Mouse (Mus musculus) layer of hippocampus, adult 8-10 months (tissue): ENCODE measurements at regions not wholly inside any gene's neighbourhood (a gene's known extent, or its start where the extent isn't known, plus 50 kb on each side); places are given as distances from the start of the nearest gene placed in this dataset.

Source experiments
- DNase-seq, 2 experiments: peaks; one replicate each; pipeline ENCODE4 v3.0.0; 2022; ENCODE audit warnings: low spot score in 2 of 2

GRCm38 (mm10) chr11:31531416-31531815, 140.3 kb downstream of the Bod1 start:
- no peak for DNase-seq

GRCm38 (mm10) chr11:31530851-31531250, 140.8 kb downstream of the Bod1 start:
- no peak for DNase-seq

GRCm38 (mm10) chr11:31529686-31530085, 142.0 kb downstream of the Bod1 start:
- no peak for DNase-seq

- DNase-seq, result no peak
Measured at GRCm38 (mm10) chr11:31524708-31525107, 147.0 kb downstream of the Bod1 start.

GRCm38 (mm10) chr11:31524065-31524618, 147.5 kb downstream of the Bod1 start:
- no peak for DNase-seq

- DNase-seq, result no peak
Measured at GRCm38 (mm10) chr11:31522127-31522526, 149.6 kb downstream of the Bod1 start.

GRCm38 (mm10) chr11:31520909-31521308, 150.8 kb downstream of the Bod1 start:
- DNase-seq, result no peak

GRCm38 (mm10) chr11:31503239-31503916, 133.5 kb upstream of the Stc2 start:
- no peak for DNase-seq

- no peak for DNase-seq
Measured at GRCm38 (mm10) chr11:31485429-31485828, 115.6 kb upstream of the Stc2 start.

- DNase-seq, result no peak
Measured at GRCm38 (mm10) chr11:31481057-31481340, 111.1 kb upstream of the Stc2 start.

GRCm38 (mm10) chr11:31480225-31481056, 110.6 kb upstream of the Stc2 start:
- no peak for DNase-seq

- no peak for DNase-seq
Measured at GRCm38 (mm10) chr11:31477763-31478162, 107.9 kb upstream of the Stc2 start.

GRCm38 (mm10) chr11:31477104-31477503, 107.2 kb upstream of the Stc2 start:
- no peak for DNase-seq

GRCm38 (mm10) chr11:31473017-31473416, 103.1 kb upstream of the Stc2 start:
- DNase-seq, result no peak

GRCm38 (mm10) chr11:31470681-31471414, 101.0 kb upstream of the Stc2 start:
- no peak for DNase-seq

- no peak for DNase-seq
Measured at GRCm38 (mm10) chr11:31464844-31465243, 95.0 kb upstream of the Stc2 start.

- DNase-seq, result no peak
Measured at GRCm38 (mm10) chr11:31462440-31462839, 92.6 kb upstream of the Stc2 start.

GRCm38 (mm10) chr11:31461824-31462223, 92.0 kb upstream of the Stc2 start:
- no peak for DNase-seq

GRCm38 (mm10) chr11:31461348-31461747, 91.5 kb upstream of the Stc2 start:
- no peak for DNase-seq

GRCm38 (mm10) chr11:31427374-31427773, 57.5 kb upstream of the Stc2 start:
- no peak for DNase-seq
